Mouse (Mus musculus) urinary bladder, postnatal 36 days (tissue): ENCODE data around the gene Iqschfp.

ENCODE experiments used
- DNase-seq, 2 experiments: peaks; one replicate each; pipeline ENCODE4 v3.0.0; 2022; ENCODE audit warnings: low spot score in 2 of 2, mixed read lengths in 1 of 2

The Iqschfp gene

GRCm38 (mm10) chr3:68642935-68643334, 750.9 kb downstream of the Iqschfp start:
- no peak for DNase-seq

GRCm38 (mm10) chr3:68646387-68647130, 754.5 kb downstream of the Iqschfp start:
- DNase-seq, result no peak

- no peak for DNase-seq
These were observed 755.2 kb downstream of the Iqschfp start for GRCm38 (mm10) chr3:68647282-68647681.

- no peak for DNase-seq
These were observed 758.2 kb downstream of the Iqschfp start for GRCm38 (mm10) chr3:68650251-68650650.

DNA sequence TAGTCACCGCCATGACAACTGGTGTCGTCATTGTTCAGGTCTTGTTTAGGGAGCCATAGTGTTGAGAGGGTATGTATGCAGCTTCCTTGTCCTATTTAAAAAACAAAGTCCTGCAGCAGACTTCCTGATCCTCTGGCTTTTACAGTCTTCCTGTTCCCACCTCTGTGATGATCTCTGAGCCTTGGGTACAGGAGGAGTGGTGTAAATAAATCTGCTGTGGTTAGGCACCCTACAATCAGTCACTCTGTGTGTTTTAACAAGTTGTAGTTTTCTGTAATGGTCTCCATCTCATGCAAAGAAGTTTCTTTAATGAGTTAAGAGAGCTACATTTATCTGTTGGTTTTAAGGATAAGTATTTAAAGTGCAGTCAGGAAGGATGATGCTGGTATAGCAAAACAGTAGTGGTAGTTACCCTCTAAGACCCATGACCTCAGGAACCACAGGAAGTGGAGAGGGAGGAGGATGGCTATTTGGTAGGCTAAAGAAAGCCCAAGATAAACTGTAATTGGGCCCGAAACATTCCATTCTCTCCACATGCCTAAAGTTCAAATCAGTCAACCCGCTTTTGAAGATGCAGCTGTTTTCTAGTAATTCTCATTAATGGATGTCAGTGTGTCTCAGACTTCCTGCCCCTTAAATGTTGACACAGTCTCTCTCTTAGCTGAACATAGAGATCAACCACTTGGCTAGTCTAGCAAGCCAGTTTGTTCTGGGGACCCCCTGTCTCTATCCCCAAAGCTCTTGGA, 764.7 kb downstream of the Iqschfp start:
- DNase-seq, result no peak

DNA sequence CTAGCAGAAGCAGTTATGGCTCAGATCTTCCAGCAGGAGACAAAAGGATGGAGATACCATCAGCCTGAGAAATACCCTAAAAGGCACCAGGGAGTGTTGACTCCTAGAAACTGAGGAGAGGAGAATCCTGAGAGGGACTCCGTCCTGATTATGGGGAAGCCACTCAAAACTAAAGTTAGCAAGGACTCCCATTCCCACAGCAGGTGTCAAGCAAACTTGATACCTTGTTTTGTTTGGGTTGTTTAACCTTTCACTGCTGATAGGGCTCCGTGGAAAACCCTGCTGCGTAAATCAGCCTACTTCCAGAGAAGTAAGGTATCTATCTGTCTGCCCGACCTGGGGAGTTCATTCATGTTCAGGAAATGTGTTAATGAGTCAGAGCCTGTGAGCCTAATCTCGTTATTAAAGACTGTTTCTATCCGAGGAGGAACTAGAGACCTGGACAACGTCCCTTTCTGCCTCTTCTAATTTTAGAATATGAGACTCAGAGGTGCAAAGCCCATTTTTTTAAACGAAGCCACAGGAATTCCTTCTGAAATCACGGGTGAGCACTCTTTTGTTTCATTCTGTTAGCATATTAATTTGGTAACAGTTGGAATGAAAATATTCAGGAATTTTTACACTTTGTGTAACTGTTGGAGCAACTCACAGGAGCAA, 765.7 kb downstream of the Iqschfp start:
- DNase-seq, result no peak

DNA sequence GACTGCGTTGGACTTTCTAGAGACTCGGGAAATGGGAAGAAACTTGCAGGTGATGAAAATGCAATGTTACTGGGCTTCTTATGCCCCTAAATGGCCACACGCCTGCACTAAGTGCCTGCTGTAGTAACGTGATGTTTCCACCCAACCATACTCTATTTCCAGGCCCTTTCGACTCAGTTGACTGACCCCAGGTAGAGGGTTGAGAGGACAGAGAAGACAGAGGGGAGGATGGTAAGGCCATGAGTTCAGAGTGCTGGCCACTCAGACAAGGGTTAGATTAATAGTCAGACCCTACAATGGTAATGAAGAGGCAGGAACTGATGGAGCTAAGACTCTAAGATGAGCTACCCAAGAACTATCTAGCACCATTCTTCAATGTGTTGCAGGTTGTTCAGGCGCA, 768.0 kb downstream of the Iqschfp start:
- no peak for DNase-seq

DNA sequence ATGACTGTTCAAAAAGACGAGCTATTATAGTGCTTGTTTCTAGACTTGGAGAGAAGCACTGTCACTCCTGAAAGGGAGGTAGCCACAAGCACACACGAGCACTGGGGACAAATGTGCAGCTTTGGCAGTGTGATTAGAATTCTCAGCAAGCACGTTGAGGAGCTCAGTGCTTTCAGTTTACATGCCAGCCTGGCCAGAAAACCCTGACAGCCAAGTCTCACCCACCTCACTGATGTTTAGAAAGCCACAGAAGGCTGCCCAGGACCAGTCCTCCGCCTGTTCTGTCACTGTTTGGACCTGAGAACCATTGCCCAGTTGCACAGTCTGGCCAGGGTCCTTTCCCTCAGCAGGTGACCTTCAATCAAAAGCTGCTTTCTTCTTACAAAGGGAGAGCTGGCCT, 768.5 kb downstream of the Iqschfp start:
- no peak for DNase-seq

DNA sequence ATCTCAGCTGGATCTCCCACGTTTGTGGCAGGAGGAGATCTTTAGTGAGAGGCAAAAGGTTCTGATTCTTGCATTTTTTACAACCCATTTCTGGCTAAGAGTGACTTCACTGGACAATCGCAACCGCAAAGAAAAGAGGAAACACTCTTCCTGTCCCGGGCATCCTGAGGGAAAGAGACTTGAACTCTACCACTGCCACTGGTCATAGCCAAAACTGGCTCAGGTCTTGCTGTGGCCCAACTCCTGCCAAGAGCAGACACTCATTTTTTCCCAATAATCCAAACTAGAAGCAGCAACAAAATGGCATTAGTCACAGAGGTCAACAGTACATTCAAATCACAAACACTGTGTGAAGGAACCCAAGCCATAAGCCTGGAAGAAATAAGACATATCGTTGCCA, 770.4 kb downstream of the Iqschfp start:
- DNase-seq, result no peak

GRCm38 (mm10) chr3:68664337-68664736, 772.3 kb downstream of the Iqschfp start:
- DNase-seq, result no peak

- no peak for DNase-seq
These were observed 774.3 kb downstream of the Iqschfp start for GRCm38 (mm10) chr3:68666377-68666776.

GRCm38 (mm10) chr3:68667852-68668251, 775.8 kb downstream of the Iqschfp start:
- DNase-seq, result no peak

- DNase-seq, result no peak
These were observed 777.5 kb downstream of the Iqschfp start for GRCm38 (mm10) chr3:68669418-68669974.

- no peak for DNase-seq
These were observed 782.7 kb downstream of the Iqschfp start for GRCm38 (mm10) chr3:68674721-68675120.

GRCm38 (mm10) chr3:68675216-68675835, 783.3 kb downstream of the Iqschfp start:
- DNase-seq, result no peak
